Mouse (Mus musculus) CH12.LX (cell line): ENCODE measurements around the gene Specc1l. TPM values are rescaled to one million over a fixed set of nuclear protein-coding genes. Genes with fewer than 3 reads are reported as not detected.

Source experiments
- DNase-seq: peaks from one replicate; pipeline ENCODE4 v3.0.0-alpha.2; 2013; ENCODE audit errors: extremely low read depth
- H3K27ac ChIP-seq: 2 replicates; pipeline ENCODE4 v1.5.1; 2012; ENCODE audit warnings: low read depth, mild to moderate bottlenecking, control low read depth, moderate library complexity; ENCODE audit not compliant: insufficient read depth
- H3K27me3 ChIP-seq: replicated peaks from 2 replicates; pipeline ENCODE3; 2012; ENCODE audit warnings: inconsistent platforms
- H3K36me3 ChIP-seq, 2 experiments: replicated peaks in 1 of 2; 2 replicates each; pipeline versions ENCODE3 to v1.6.1; 2012; ENCODE audit warnings: inconsistent platforms in 1 of 2, low read length in 1 of 2, mild to moderate bottlenecking in 1 of 2, mixed read lengths in 1 of 2, moderate library complexity in 1 of 2; ENCODE audit not compliant: control insufficient read depth in 1 of 2, insufficient read depth in 1 of 2
- H3K4me1 ChIP-seq, 2 experiments: 2 replicates each; pipeline ENCODE4 v1.6.1; 2012; ENCODE audit warnings: inconsistent platforms in 1 of 2, moderate library complexity in 1 of 2; ENCODE audit not compliant: insufficient read depth in 2 of 2, control insufficient read depth in 1 of 2
- H3K4me2 ChIP-seq: 2 replicates; pipeline ENCODE4 v1.6.1; 2012; ENCODE audit warnings: low read depth, mild to moderate bottlenecking, control low read depth; ENCODE audit not compliant: poor library complexity, insufficient read depth, severe bottlenecking
- H3K4me3 ChIP-seq, 3 experiments: fragments of 150-350 bp in 1 of 3; sonication (generic) in 1 of 3; replicated peaks in 1 of 3; 2 replicates each; pipeline versions ENCODE3 to v1.5.1; 2011 to 2012; ENCODE audit warnings: low read depth in 2 of 3, low read length in 2 of 3, mild to moderate bottlenecking in 2 of 3, moderate library complexity in 2 of 3, control low read depth in 1 of 3, improper control_type of control experiment in 1 of 3, inconsistent platforms in 1 of 3, mixed read lengths in 1 of 3; ENCODE audit not compliant: poor library complexity in 1 of 3
- H3K79me2 ChIP-seq: replicated peaks from 2 replicates; pipeline ENCODE4 v1.6.1; 2012; ENCODE audit warnings: mild to moderate bottlenecking, moderate library complexity; ENCODE audit not compliant: control insufficient read depth, poor library complexity, insufficient read depth, severe bottlenecking; ENCODE audit errors: extremely low read depth
- H3K9ac ChIP-seq: 2 replicates; pipeline ENCODE4 v1.6.1; 2012; ENCODE audit warnings: low read depth, mild to moderate bottlenecking, control low read depth, moderate library complexity; ENCODE audit not compliant: insufficient read depth
- H3K9me3 ChIP-seq: replicated peaks from 2 replicates; pipeline ENCODE3; 2012; ENCODE audit warnings: low read length, inconsistent platforms, mixed read lengths
- BHLHE40 ChIP-seq: IDR thresholded peaks from 2 replicates; pipeline ENCODE4 v1.6.1; 2011; ENCODE audit warnings: mild to moderate bottlenecking, low read depth, low read length, improper control_type of control experiment
- CHD2 ChIP-seq: IDR thresholded peaks from 2 replicates; pipeline ENCODE4 v1.6.1; 2011; ENCODE audit warnings: low read length, improper control_type of control experiment
- CTCF ChIP-seq, 2 experiments: IDR thresholded peaks in 1 of 2; conservative IDR thresholded peaks in 1 of 2; 2 replicates each; pipeline ENCODE4 v1.5.1; 2011 to 2012; ENCODE audit warnings: low read depth in 2 of 2, low read length in 2 of 2, improper control_type of control experiment in 1 of 2, inconsistent platforms in 1 of 2, mild to moderate bottlenecking in 1 of 2, moderate library complexity in 1 of 2
- ELF1 ChIP-seq: IDR thresholded peaks from 2 replicates; pipeline ENCODE4 v1.6.1; 2014; ENCODE audit warnings: low read depth, mild to moderate bottlenecking, inconsistent platforms, low read length, improper control_type of control experiment
- ETS1 ChIP-seq: conservative IDR thresholded peaks from 2 replicates; pipeline ENCODE4 v1.6.1; 2012; ENCODE audit warnings: low read depth, mild to moderate bottlenecking, inconsistent platforms, low read length, improper control_type of control experiment, moderate library complexity
- JUN ChIP-seq: IDR thresholded peaks from 2 replicates; pipeline ENCODE4 v1.6.1; 2011; ENCODE audit warnings: low read depth, mild to moderate bottlenecking, low read length, improper control_type of control experiment, moderate library complexity; ENCODE audit not compliant: insufficient read depth
- KAT2A ChIP-seq: IDR thresholded peaks from 2 replicates; pipeline ENCODE4 v1.6.1; 2012; ENCODE audit warnings: low read length, improper control_type of control experiment, inconsistent platforms; ENCODE audit not compliant: insufficient replicate concordance
- MAFK ChIP-seq: IDR thresholded peaks from 2 replicates; pipeline ENCODE4 v1.6.1; 2011; ENCODE audit warnings: low read length, improper control_type of control experiment; ENCODE audit not compliant: insufficient replicate concordance
- MAX ChIP-seq: IDR thresholded peaks from 2 replicates; pipeline ENCODE4 v1.6.1; 2011; ENCODE audit warnings: low read length, improper control_type of control experiment
- MEF2A ChIP-seq: IDR thresholded peaks from 2 replicates; pipeline ENCODE4 v1.6.1; 2014; ENCODE audit warnings: low read depth, mild to moderate bottlenecking, inconsistent platforms, low read length, improper control_type of control experiment, borderline replicate concordance
- MXI1 ChIP-seq: IDR thresholded peaks from 2 replicates; pipeline ENCODE4 v1.6.1; 2011; ENCODE audit warnings: mild to moderate bottlenecking, low read depth, low read length, improper control_type of control experiment
- NELFE ChIP-seq: IDR thresholded peaks from 2 replicates; pipeline ENCODE4 v1.6.1; 2011; ENCODE audit warnings: low read depth, low read length, improper control_type of control experiment
- RCOR1 ChIP-seq: conservative IDR thresholded peaks from 2 replicates; pipeline ENCODE4 v1.6.1; 2012; ENCODE audit warnings: low read depth, mild to moderate bottlenecking, inconsistent platforms, low read length, improper control_type of control experiment
- SMC3 ChIP-seq: IDR thresholded peaks from 2 replicates; pipeline ENCODE4 v1.6.1; 2011; ENCODE audit warnings: low read depth, low read length, improper control_type of control experiment
- TBP ChIP-seq: conservative IDR thresholded peaks from 2 replicates; pipeline ENCODE4 v1.6.1; 2011; ENCODE audit warnings: low read depth, low read length, improper control_type of control experiment
- TCF12 ChIP-seq: IDR thresholded peaks from 2 replicates; pipeline ENCODE4 v1.6.1; 2014; ENCODE audit warnings: low read depth, mild to moderate bottlenecking, inconsistent platforms, low read length, improper control_type of control experiment
- USF1 ChIP-seq: IDR thresholded peaks from 2 replicates; pipeline ENCODE4 v1.6.1; 2014; ENCODE audit warnings: low read depth, mild to moderate bottlenecking, inconsistent platforms, low read length, improper control_type of control experiment
- ZKSCAN1 ChIP-seq: IDR thresholded peaks from 2 replicates; pipeline ENCODE4 v1.6.1; 2012; ENCODE audit warnings: low read depth, inconsistent platforms, low read length, improper control_type of control experiment, borderline replicate concordance
- ZMIZ1 ChIP-seq: IDR thresholded peaks from 2 replicates; pipeline ENCODE4 v1.6.1; 2012; ENCODE audit warnings: low read depth, mild to moderate bottlenecking, inconsistent platforms, low read length, improper control_type of control experiment
- ZNF384 ChIP-seq: IDR thresholded peaks from 2 replicates; pipeline ENCODE4 v1.6.1; 2012; ENCODE audit warnings: low read depth, low read length, improper control_type of control experiment, inconsistent platforms
- dilution Hi-C: fragments of 300-500 bp; cut with MboI; formaldehyde crosslinking; loops from 2 replicates; pipeline ENCODE4 v1.14.3; 2020; ENCODE audit warnings: low sequenced_read_pairs; ENCODE audit not compliant: extremely low pct_unique_long_range_greater_than_20kb, extremely low pct_ligation_motif_present
- in situ Hi-C: fragments of 300-500 bp; cut with MboI; formaldehyde crosslinking; loops from 3 replicates; pipeline ENCODE4 v1.14.3; 2019; ENCODE audit warnings: low sequenced_read_pairs, low pct_ligation_motif_present, low pct_unique_long_range_greater_than_20kb, mixed read lengths
- polyA plus RNA-seq: library from polyadenylated mRNA; unstranded; fragments of >175 nt; gene quantifications from 2 replicates; pipeline ENCODE4 v1.2.1, GENCODE M21; 2012; ENCODE audit warnings: low read depth; ENCODE audit not compliant: insufficient read length
- total RNA-seq, 2 experiments: library from RNA; depleted of rRNA; stranded (reverse); fragments of 300-350 nt in 1 of 2; fragments of >200 nt in 1 of 2; gene quantifications; 2 replicates each; pipeline ENCODE4 v1.2.3; 2012 to 2014

Specc1l gene
- total and polyA plus RNA-seq, 3 experiments, result 18.6 to 25.1 (median 21.1) TPM

DNA sequence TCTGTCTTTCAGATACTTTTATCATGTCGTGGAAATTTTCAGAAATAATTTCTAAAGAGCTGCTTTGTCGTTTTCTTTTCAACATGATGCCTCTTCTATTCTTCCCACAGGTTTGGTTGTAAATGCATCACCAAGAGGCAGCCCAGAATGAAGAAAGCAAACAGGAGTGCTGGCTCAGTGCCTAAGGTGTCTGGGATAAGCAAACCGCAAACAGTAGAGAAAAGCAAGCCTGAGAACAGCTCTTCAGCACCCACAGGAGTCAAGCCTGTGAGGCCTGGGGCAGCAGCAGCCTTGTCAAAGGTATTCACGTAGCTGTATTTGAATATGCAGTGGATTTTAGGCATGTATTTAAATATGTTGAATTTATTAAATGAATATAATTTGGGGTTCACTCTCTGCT, 18.7 kb downstream of the Specc1l start:
- Histone ChIP-seq H3K9ac (no peak overlapping the region), H3K36me3 (peaks cover 29 to 64% of the 10 kb centered on the region in 2 experiments)

GRCm38 (mm10) chr10:75231876-75232275, 20.0 kb downstream of the Specc1l start:
- no peak for DNase-seq
- Histone ChIP-seq H3K36me3 (peaks cover 29 to 76% of the 10 kb centered on the region in 2 experiments), H3K4me1 (peaks cover 9 to 42% of the 10 kb centered on the region in 2 experiments), H3K4me2 (no peak overlapping the region), H3K9ac (no peak overlapping the region), H3K79me2 (peaks cover 10% of the 10 kb centered on the region), H3K27me3 (no peaks in the 10 kb centered on the region), H3K4me3 (no peak overlapping the region), H3K9me3 (no peaks in the 10 kb centered on the region), H3K27ac (no peak overlapping the region)
- dilution Hi-C loops (no loop called here), in situ Hi-C loops (no loop called here)
- no peak for TF ChIP-seq ETS1
- no peak for TF ChIP-seq TCF12
- TF ChIP-seq MXI1, result no peak
- no peak for TF ChIP-seq KAT2A
- no peak for TF ChIP-seq TBP
- no peak for TF ChIP-seq MEF2A
- TF ChIP-seq MAFK, result no peak
- TF ChIP-seq, all 38 proteins: peak for 0

More for the DNA sequence above, 18.7 kb downstream of the Specc1l start:
- in situ Hi-C loops, result no loop called here
- no peaks in the 10 kb centered on the region for H3K27me3 ChIP-seq
- H3K27ac ChIP-seq, result no peak overlapping the region
- peaks cover 9 to 50% of the 10 kb centered on the region in 2 experiments for H3K4me1 ChIP-seq
- H3K9me3 ChIP-seq, result no peaks in the 10 kb centered on the region
- no peak for DNase-seq
- peaks cover 17% of the 10 kb centered on the region for H3K79me2 ChIP-seq
- H3K4me3 ChIP-seq, result no peak overlapping the region
- no peak overlapping the region for H3K4me2 ChIP-seq
- dilution Hi-C loops, result no loop called here
- TF ChIP-seq ZMIZ1 (no peak), MAX (no peak), BHLHE40 (no peak), ELF1 (no peak), CHD2 (no peak), RCOR1 (no peak), MEF2A (no peak), USF1 (no peak), KAT2A (no peak), CTCF (conservative IDR thresholded peaks at IDR 0.05 in 1 of 2, IDR thresholded peaks at IDR 0.05 in 1 of 2; ENCODE audit: low read depth in 2 of 2, low read length in 2 of 2) (no peak), ZNF384 (no peak), ZKSCAN1 (no peak), SMC3 (no peak), ETS1 (no peak), JUN (no peak), NELFE (no peak)
